Mouse (Mus musculus): ENCODE measurements around the gene Defb45. TPM values are rescaled to one million over a fixed set of nuclear protein-coding genes. Genes with fewer than 3 reads are reported as not detected.

Gene Defb45
- polyA plus RNA-seq, 1 experiment from 2014 or later: not detected

GRCm38 (mm10) chr2:152633334-152633733, 34.1 kb upstream of the Defb45 start:
- DNase-seq: peak; percentile 70
- Histone ChIP-seq H3K4me1 (ENCODE audit: insufficient read depth) (peaks cover 3% of the 10 kb centered on the region; the same call in 1 of the 2 replicates), H3K27me3 (ENCODE audit: insufficient read depth, low read length) (peaks cover 6% of the 10 kb centered on the region; the same call in 1 of the 2 replicates), H3K9ac (peak overlapping the region; percentile 32), H3K4me2 (peak overlapping the region; percentile 45; the same call in 1 of the 2 replicates), H3K4me3 (ENCODE audit: low read depth, low read length) (peak overlapping the region; percentile 5; the same call in 1 of the 2 replicates), H3K36me3 (ENCODE audit: insufficient read depth) (no peaks in the 10 kb centered on the region), H3K27ac (ENCODE audit: low read depth) (no peak overlapping the region; the same call in 1 of the 2 replicates), H3K9me3 (ENCODE audit: low read depth, low read length) (no peaks in the 10 kb centered on the region)
- no peak for ATAC-seq (ENCODE audit: insufficient read depth)
- WGBS: 19% methylated on average over 17 of the region's 17 CpGs
- TF ChIP-seq CTCF (IDR thresholded peaks at IDR 0.05; ENCODE audit: low read depth): no peak

GRCm38 (mm10) chr2:152629904-152630303, 30.7 kb upstream of the Defb45 start:
- Histone ChIP-seq H3K4me3 (ENCODE audit: low read depth, low read length) (no peak overlapping the region), H3K4me2 (no peak overlapping the region), H3K4me1 (ENCODE audit: insufficient read depth) (no peaks in the 10 kb centered on the region), H3K27ac (ENCODE audit: low read depth) (no peak overlapping the region), H3K36me3 (ENCODE audit: insufficient read depth) (no peaks in the 10 kb centered on the region), H3K27me3 (ENCODE audit: insufficient read depth, low read length) (peaks cover 34% of the 10 kb centered on the region), H3K9ac (no peak overlapping the region), H3K9me3 (ENCODE audit: low read depth, low read length) (no peaks in the 10 kb centered on the region)
- WGBS: 72% methylated on average over 6 of the region's 6 CpGs
- ATAC-seq (ENCODE audit: insufficient read depth) (no peak), DNase-seq (no peak)
- TF ChIP-seq CTCF (IDR thresholded peaks at IDR 0.05; ENCODE audit: low read depth): no peak

GRCm38 (mm10) chr2:152629239-152629638, 30.0 kb upstream of the Defb45 start:
- Histone ChIP-seq H3K9ac (no peak overlapping the region), H3K9me3 (ENCODE audit: low read depth, low read length) (no peaks in the 10 kb centered on the region), H3K4me2 (no peak overlapping the region), H3K36me3 (ENCODE audit: insufficient read depth) (no peaks in the 10 kb centered on the region), H3K4me1 (ENCODE audit: insufficient read depth) (no peaks in the 10 kb centered on the region), H3K27ac (ENCODE audit: low read depth) (no peak overlapping the region), H3K4me3 (ENCODE audit: low read depth, low read length) (no peak overlapping the region), H3K27me3 (ENCODE audit: insufficient read depth, low read length) (peaks cover 34% of the 10 kb centered on the region)
- 39% methylated on average over 3 of the region's 3 CpGs for WGBS
- DNase-seq: no peak
- no peak for TF ChIP-seq CTCF (IDR thresholded peaks at IDR 0.05; ENCODE audit: low read depth)
- ATAC-seq (ENCODE audit: insufficient read depth): no peak

GRCm38 (mm10) chr2:152628066-152628465, 28.9 kb upstream of the Defb45 start:
- peak overlapping the region; percentile 51; the same call in 1 of the 2 replicates for H3K4me3 ChIP-seq (ENCODE audit: low read depth, low read length)
- 45% methylated on average over 17 of the region's 17 CpGs for WGBS
- no peaks in the 10 kb centered on the region for H3K36me3 ChIP-seq (ENCODE audit: insufficient read depth)
- TF ChIP-seq CTCF (IDR thresholded peaks at IDR 0.05; ENCODE audit: low read depth): no peak
- H3K9me3 ChIP-seq (ENCODE audit: low read depth, low read length): no peaks in the 10 kb centered on the region
- peaks cover 34% of the 10 kb centered on the region for H3K27me3 ChIP-seq (ENCODE audit: insufficient read depth, low read length)
- H3K9ac ChIP-seq: no peak overlapping the region; the same call in 1 of the 2 replicates
- no peak for DNase-seq
- no peak for ATAC-seq (ENCODE audit: insufficient read depth)
- H3K4me2 ChIP-seq: peak overlapping the region; percentile 83; the same call in 1 of the 2 replicates
- H3K27ac ChIP-seq (ENCODE audit: low read depth): no peak overlapping the region
- no peaks in the 10 kb centered on the region for H3K4me1 ChIP-seq (ENCODE audit: insufficient read depth)

- H3K4me1 ChIP-seq (ENCODE audit: insufficient read depth): no peaks in the 10 kb centered on the region
- H3K4me2 ChIP-seq: peak within 1 kb of the TSS; percentile 83
- WGBS: 1% methylated on average over 56 of the region's 59 CpGs
- TF ChIP-seq CTCF (IDR thresholded peaks at IDR 0.05; ENCODE audit: low read depth): no peak
- no peaks in the 10 kb centered on the region for H3K36me3 ChIP-seq (ENCODE audit: insufficient read depth)
- H3K27ac ChIP-seq (ENCODE audit: low read depth): 0 out of 2 replicates have a peak within 1 kb of the TSS, but pooled peaks have one; percentile 4
- peak; percentile 46 for DNase-seq
- peaks cover 34% of the 10 kb centered on the region for H3K27me3 ChIP-seq (ENCODE audit: insufficient read depth, low read length)
- no peaks in the 10 kb centered on the region for H3K9me3 ChIP-seq (ENCODE audit: low read depth, low read length)
- ATAC-seq (ENCODE audit: insufficient read depth): peak; percentile 73
- peak within 1 kb of the TSS; percentile 59 for H3K9ac ChIP-seq
- H3K4me3 ChIP-seq (ENCODE audit: low read depth, low read length): peak within 1 kb of the TSS; percentile 51
Observed at GRCm38 (mm10) chr2:152626774-152627591, 27.8 kb upstream of the Defb45 start, which contains the start of gene Rem1. Gene Rem1, plus strand, starts transcription at chr2:152626951.

- Histone ChIP-seq H3K9ac (no peak overlapping the region), H3K4me3 (ENCODE audit: low read depth, low read length) (no peak overlapping the region), H3K4me1 (ENCODE audit: insufficient read depth) (no peaks in the 10 kb centered on the region), H3K4me2 (no peak overlapping the region), H3K9me3 (ENCODE audit: low read depth, low read length) (no peaks in the 10 kb centered on the region), H3K27ac (ENCODE audit: low read depth) (no peak overlapping the region), H3K36me3 (ENCODE audit: insufficient read depth) (no peaks in the 10 kb centered on the region), H3K27me3 (ENCODE audit: insufficient read depth, low read length) (peaks cover 34% of the 10 kb centered on the region)
- no peak for TF ChIP-seq CTCF (IDR thresholded peaks at IDR 0.05; ENCODE audit: low read depth)
- DNase-seq (no peak), ATAC-seq (ENCODE audit: insufficient read depth) (no peak)
- 19% methylated on average over 1 of the region's 1 CpGs for WGBS
Observed at GRCm38 (mm10) chr2:152625256-152625655, 26.1 kb upstream of the Defb45 start.

- Histone ChIP-seq H3K27ac (ENCODE audit: low read depth) (no peak overlapping the region), H3K4me3 (ENCODE audit: low read depth, low read length) (no peak overlapping the region), H3K9me3 (ENCODE audit: low read depth, low read length) (no peaks in the 10 kb centered on the region), H3K4me2 (no peak overlapping the region), H3K9ac (no peak overlapping the region), H3K27me3 (ENCODE audit: insufficient read depth, low read length) (peaks cover 34% of the 10 kb centered on the region), H3K4me1 (ENCODE audit: insufficient read depth) (no peaks in the 10 kb centered on the region), H3K36me3 (ENCODE audit: insufficient read depth) (no peaks in the 10 kb centered on the region)
- TF ChIP-seq CTCF (IDR thresholded peaks at IDR 0.05; ENCODE audit: low read depth): no peak
- WGBS: 80% methylated on average over 2 of the region's 2 CpGs
- DNase-seq (no peak), ATAC-seq (ENCODE audit: insufficient read depth) (no peak)
Observed at GRCm38 (mm10) chr2:152624566-152624965, 25.4 kb upstream of the Defb45 start.
